ENCODE assay signal across 8 mouse cellular contexts in the genomic region with DNA sequence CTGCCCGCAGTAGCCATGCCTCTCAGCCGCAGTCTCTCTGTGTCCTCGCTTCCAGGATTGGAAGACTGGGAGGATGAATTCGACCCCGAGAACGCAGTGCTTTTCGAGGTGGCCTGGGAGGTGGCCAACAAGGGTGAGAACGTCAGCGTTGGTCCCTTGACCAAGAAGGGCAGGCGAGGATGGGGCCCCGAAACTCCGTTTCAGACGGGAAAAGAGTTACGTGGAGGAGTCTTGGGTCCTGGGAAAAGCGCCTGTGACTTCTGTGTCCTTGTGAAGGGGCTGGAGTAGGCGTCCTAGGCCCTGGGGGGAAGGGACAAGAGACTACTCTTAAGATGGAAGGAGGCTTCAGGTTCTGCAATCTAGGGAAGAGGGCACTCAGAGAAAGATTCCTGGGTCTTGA. TPM values are rescaled to one million over a fixed set of nuclear protein-coding genes. Genes with fewer than 3 reads are reported as not detected.
DNase-seq lines count a peak whose midpoint lies in the region; ATAC-seq and TF ChIP-seq lines count a peak whose summit lies in the region.

No protein-coding gene starts in this region.

- TF ChIP-seq CTCF in left cerebral cortex, adult 2 months (IDR thresholded peaks at IDR 0.05) = no peak
- TF ChIP-seq CTCF in midbrain, postnatal 0 days (IDR thresholded peaks at IDR 0.05) = no peak

- no peaks in the 10 kb centered on the region for H3K9me3 ChIP-seq in embryonic facial prominence, embryonic 14.5 days (ENCODE audit: control insufficient read depth, low read length)
- H3K9me3 ChIP-seq in midbrain, postnatal 0 days (ENCODE audit: low read length) = no peaks in the 10 kb centered on the region

- H3K27me3 ChIP-seq in embryonic facial prominence, embryonic 14.5 days (replicated peaks; ENCODE audit: control insufficient read depth, insufficient read depth, low read length) = no peaks in the 10 kb centered on the region
- H3K27me3 ChIP-seq in midbrain, postnatal 0 days (ENCODE audit: insufficient read depth, low read length) = no peaks in the 10 kb centered on the region

- peak overlapping the region; percentile 74 for H3K27ac ChIP-seq in left cerebral cortex, adult 2 months
- peak overlapping the region; percentile 77 for H3K27ac ChIP-seq in embryonic facial prominence, embryonic 14.5 days (replicated peaks; ENCODE audit: low read depth, low read length)
- peak overlapping the region; percentile 55 for H3K27ac ChIP-seq in midbrain, postnatal 0 days (ENCODE audit: low read depth, low read length)

- H3K4me2 ChIP-seq in embryonic facial prominence, embryonic 14.5 days (ENCODE audit: low read depth, low read length) = peak overlapping the region; percentile 81
- H3K4me2 ChIP-seq in midbrain, postnatal 0 days (ENCODE audit: low read depth, low read length, poor library complexity, severe bottlenecking) = peak overlapping the region; percentile 88

- intact Hi-C loops in left cerebral cortex, adult 2 months (cut with DNase I) = no loop called here
- intact Hi-C loops in left cerebral cortex, postnatal 14 days (cut with DNase I) = no loop called here

- peak overlapping the region; percentile 65 for H3K4me3 ChIP-seq in left cerebral cortex, adult 2 months
- peak overlapping the region; percentile 67 for H3K4me3 ChIP-seq in embryonic facial prominence, embryonic 14.5 days (ENCODE audit: low read depth, low read length)
- H3K4me3 ChIP-seq in midbrain, postnatal 0 days (ENCODE audit: low read depth, low read length) = peak overlapping the region; percentile 67

- ATAC-seq in embryonic facial prominence, embryonic 14.5 days (ENCODE audit: low read depth) = no peak; the same call in 1 of the 2 replicates
- no peak for ATAC-seq in midbrain, postnatal 0 days (ENCODE audit: low FRiP score)

- peak overlapping the region; percentile 87 for H3K9ac ChIP-seq in embryonic facial prominence, embryonic 14.5 days (ENCODE audit: low read depth, low read length)
- H3K9ac ChIP-seq in midbrain, postnatal 0 days (replicated peaks; ENCODE audit: low read length, poor library complexity, severe bottlenecking) = peak overlapping the region; percentile 50

- peaks cover 28% of the 10 kb centered on the region for H3K36me3 ChIP-seq in embryonic facial prominence, embryonic 14.5 days (ENCODE audit: control insufficient read depth, insufficient read depth, low read length)
- peaks cover 18% of the 10 kb centered on the region for H3K36me3 ChIP-seq in midbrain, postnatal 0 days (ENCODE audit: insufficient read depth, low read length)

- DNase-seq in left cerebral cortex, adult 2 months (ENCODE audit: extremely low spot score in 1 of 2, low spot score in 2 of 2) = no peak
- DNase-seq in left cerebral cortex, postnatal 14 days (ENCODE audit: low spot score in 2 of 2) = no peak
- DNase-seq in embryonic facial prominence, embryonic 14.5 days (ENCODE audit: low spot score) = no peak
- peak; percentile 49 for DNase-seq in kidney, postnatal 36 days
- peak; percentile 31 for DNase-seq in midbrain, postnatal 0 days (ENCODE audit: low spot score)
- no peak for DNase-seq in retina, embryonic 14.5 days (ENCODE audit: low spot score)
- no peak for DNase-seq in urinary bladder, postnatal 36 days (ENCODE audit: low spot score in 2 of 2)
- DNase-seq in spleen, postnatal 4 days (ENCODE audit: low spot score in 2 of 2) = no peak

- under 1% methylated on average over 16 of the region's 16 CpGs for WGBS in embryonic facial prominence, embryonic 14.5 days
- WGBS in midbrain, postnatal 0 days = 2% methylated on average over 16 of the region's 16 CpGs

- peaks cover 31% of the 10 kb centered on the region for H3K4me1 ChIP-seq in embryonic facial prominence, embryonic 14.5 days (ENCODE audit: control insufficient read depth, insufficient read depth, low read length)
- peaks cover 15% of the 10 kb centered on the region; the same call in 1 of the 2 replicates for H3K4me1 ChIP-seq in midbrain, postnatal 0 days (ENCODE audit: insufficient read depth, low read length)

RNA-seq across cellular contexts. Expression of a gene that starts 0.4 kb away (rescaled TPM):
- 10 to 100 TPM; 18.2 to 19.2 TPM for total RNA-seq in left cerebral cortex, adult 2 months (2021)
- 10 to 100 TPM; 14.4 to 16.3 TPM for total RNA-seq in left cerebral cortex, postnatal 14 days (2021)
- polyA plus RNA-seq in embryonic facial prominence, embryonic 14.5 days (2014; fragmentation: Nextera tagmentation; extraction: Ambion mirVana) = 39.3 TPM in 2 replicates
- 11.5 and 19.7 TPM in 2 replicates for total RNA-seq in midbrain, postnatal 0 days (2014; rRNA removed)
- polyA plus RNA-seq in midbrain, postnatal 0 days (2015; fragmentation: Nextera tagmentation; extraction: Ambion mirVana) = 12.0 and 12.2 TPM in 2 replicates

RNA-seq across cellular contexts. Expression of a gene that starts 2.9 kb away (rescaled TPM):
- total RNA-seq in left cerebral cortex, adult 2 months (2021) = 10 to 100 TPM; 34.4 to 39.9 TPM
- 10 to 100 TPM; 32.1 to 35.6 TPM for total RNA-seq in left cerebral cortex, postnatal 14 days (2021)
- polyA plus RNA-seq in embryonic facial prominence, embryonic 14.5 days (2014; fragmentation: Nextera tagmentation; extraction: Ambion mirVana) = 123 and 127 TPM in 2 replicates
- 129 and 146 TPM in 2 replicates for total RNA-seq in midbrain, postnatal 0 days (2014; rRNA removed)
- 80.5 and 90.8 TPM in 2 replicates for polyA plus RNA-seq in midbrain, postnatal 0 days (2015; fragmentation: Nextera tagmentation; extraction: Ambion mirVana)

RNA-seq across cellular contexts. Expression of a gene that starts 14.4 kb away (rescaled TPM):
- total RNA-seq in left cerebral cortex, adult 2 months (2021) = not detected
- not detected for total RNA-seq in left cerebral cortex, postnatal 14 days (2021)
- polyA plus RNA-seq in embryonic facial prominence, embryonic 14.5 days (2014; fragmentation: Nextera tagmentation; extraction: Ambion mirVana) = 1.4 TPM in 1 of 2 replicates, not detected in the other
- total RNA-seq in midbrain, postnatal 0 days (2014; rRNA removed) = 1.8 TPM in 1 of 2 replicates, not detected in the other
- 0.32 and 0.70 TPM in 2 replicates for polyA plus RNA-seq in midbrain, postnatal 0 days (2015; fragmentation: Nextera tagmentation; extraction: Ambion mirVana)

RNA-seq across cellular contexts. Expression of a gene that starts 21.5 kb away (rescaled TPM):
- total RNA-seq in left cerebral cortex, adult 2 months (2021) = not detected
- not detected for total RNA-seq in left cerebral cortex, postnatal 14 days (2021)
- 3.0 and 3.1 TPM in 2 replicates for polyA plus RNA-seq in embryonic facial prominence, embryonic 14.5 days (2014; fragmentation: Nextera tagmentation; extraction: Ambion mirVana)
- total RNA-seq in midbrain, postnatal 0 days (2014; rRNA removed) = 0.24 TPM in 1 of 2 replicates, not detected in the other
- polyA plus RNA-seq in midbrain, postnatal 0 days (2015; fragmentation: Nextera tagmentation; extraction: Ambion mirVana) = not detected in 2 replicates

RNA-seq across cellular contexts. Expression of a gene that starts 24.6 kb away (rescaled TPM):
- total RNA-seq in left cerebral cortex, adult 2 months (2021) = 100 to 1,000 TPM; 200 to 208 TPM
- 100 to 1,000 TPM; 287 to 302 TPM for total RNA-seq in left cerebral cortex, postnatal 14 days (2021)
- 4,260 and 4,697 TPM in 2 replicates for polyA plus RNA-seq in embryonic facial prominence, embryonic 14.5 days (2014; fragmentation: Nextera tagmentation; extraction: Ambion mirVana)
- total RNA-seq in midbrain, postnatal 0 days (2014; rRNA removed) = 2,165 and 2,428 TPM in 2 replicates
- polyA plus RNA-seq in midbrain, postnatal 0 days (2015; fragmentation: Nextera tagmentation; extraction: Ambion mirVana) = 4,797 and 5,109 TPM in 2 replicates

Comparison
In these comparisons a context has a peak if more than half of its experiments do, and no peak if none do; other contexts are left out.
1. DNase-seq: peak in kidney, postnatal 36 days (2 of 2) and midbrain, postnatal 0 days (single experiment); none in left cerebral cortex, adult 2 months (0 of 2), left cerebral cortex, postnatal 14 days (0 of 2), embryonic facial prominence, embryonic 14.5 days (single experiment), retina, embryonic 14.5 days (single experiment), urinary bladder, postnatal 36 days (0 of 2) and spleen, postnatal 4 days (0 of 2).
2. Peak in every context shown above with its lines, with median percentiles within 50 percentile points of each other: H3K27ac ChIP-seq and H3K4me3 ChIP-seq.